Mouse (Mus musculus) myocyte (in vitro differentiated cells): ENCODE measurements at regions not wholly inside any gene's neighbourhood (a gene's known extent, or its start where the extent isn't known, plus 50 kb on each side); places are given as distances from the start of the nearest gene placed in this dataset.

Experiments used
- H3K27me3 ChIP-seq: one replicate; pipeline ENCODE4 v1.6.1; 2011; ENCODE audit not compliant: control insufficient read depth, insufficient read depth, insufficient read length
- H3K36me3 ChIP-seq: one replicate; pipeline ENCODE4 v1.6.1; 2011; ENCODE audit not compliant: control insufficient read depth, insufficient read depth
- H3K4me2 ChIP-seq: one replicate; pipeline ENCODE4 v1.6.1; 2011; ENCODE audit warnings: low read depth, control low read depth
- H3K4me3 ChIP-seq: one replicate; pipeline ENCODE4 v1.5.1; 2011; ENCODE audit warnings: mild to moderate bottlenecking, control low read depth, moderate library complexity
- H3K79me2 ChIP-seq: one replicate; pipeline ENCODE4 v1.6.1; 2011; ENCODE audit not compliant: control insufficient read depth, insufficient read depth
- H3ac ChIP-seq: one replicate; pipeline ENCODE4 v1.6.1; 2011; ENCODE audit not compliant: control insufficient read depth, insufficient read length
- CEBPB ChIP-seq: IDR thresholded peaks from 2 replicates; pipeline ENCODE4 v1.6.1; 2011; ENCODE audit warnings: mild to moderate bottlenecking, moderate library complexity; ENCODE audit not compliant: poor library complexity, insufficient read depth, severe bottlenecking
- E2F4 ChIP-seq: IDR thresholded peaks from one replicate; pipeline ENCODE4 v1.6.1; 2011; ENCODE audit warnings: mild to moderate bottlenecking, control low read depth, moderate library complexity; ENCODE audit not compliant: insufficient read depth
- MAX ChIP-seq: IDR thresholded peaks from one replicate; pipeline ENCODE4 v1.6.1; 2011; ENCODE audit warnings: low read depth, mild to moderate bottlenecking, control low read depth
- MYOD1 ChIP-seq, 3 experiments: IDR thresholded peaks; one replicate each; pipeline ENCODE4 v1.6.1; 2011; ENCODE audit warnings: control low read depth in 2 of 3, low read depth in 2 of 3, mild to moderate bottlenecking in 2 of 3, moderate library complexity in 1 of 3; ENCODE audit not compliant: insufficient read length in 2 of 3, control insufficient read depth in 1 of 3
- MYOG ChIP-seq, 3 experiments: IDR thresholded peaks; one replicate each; pipeline ENCODE4 v1.6.1; 2011; ENCODE audit warnings: control low read depth in 2 of 3, low read depth in 2 of 3, mild to moderate bottlenecking in 2 of 3; ENCODE audit not compliant: insufficient read length in 2 of 3, control insufficient read depth in 1 of 3, insufficient read depth in 1 of 3
- POLR2A ChIP-seq: IDR thresholded peaks from one replicate; pipeline ENCODE4 v1.6.1; 2011; ENCODE audit warnings: low read depth, mild to moderate bottlenecking, control low read depth, moderate library complexity; ENCODE audit not compliant: insufficient read length
- POLR2AphosphoS2 ChIP-seq: IDR thresholded peaks from one replicate; pipeline ENCODE4 v1.6.1; 2011; ENCODE audit warnings: low read depth, control low read depth; ENCODE audit not compliant: insufficient read length
- REST ChIP-seq: IDR thresholded peaks from one replicate; pipeline ENCODE4 v1.6.1; 2011; ENCODE audit warnings: mild to moderate bottlenecking, control low read depth, moderate library complexity; ENCODE audit not compliant: insufficient read depth, insufficient read length
- SRF ChIP-seq: IDR thresholded peaks from one replicate; pipeline ENCODE4 v1.6.1; 2011; ENCODE audit warnings: low read depth; ENCODE audit not compliant: control insufficient read depth, insufficient read length
- TCF12 ChIP-seq: IDR thresholded peaks from one replicate; pipeline ENCODE4 v1.6.1; 2011; ENCODE audit warnings: mild to moderate bottlenecking, control low read depth; ENCODE audit not compliant: poor library complexity, insufficient read depth, severe bottlenecking
- TCF3 ChIP-seq: IDR thresholded peaks from one replicate; pipeline ENCODE4 v1.6.1; 2011; ENCODE audit warnings: low read depth, control low read depth; ENCODE audit not compliant: insufficient read length
- USF1 ChIP-seq: IDR thresholded peaks from one replicate; pipeline ENCODE4 v1.6.1; 2011; ENCODE audit warnings: low read depth, mild to moderate bottlenecking, control low read depth, moderate library complexity

DNA sequence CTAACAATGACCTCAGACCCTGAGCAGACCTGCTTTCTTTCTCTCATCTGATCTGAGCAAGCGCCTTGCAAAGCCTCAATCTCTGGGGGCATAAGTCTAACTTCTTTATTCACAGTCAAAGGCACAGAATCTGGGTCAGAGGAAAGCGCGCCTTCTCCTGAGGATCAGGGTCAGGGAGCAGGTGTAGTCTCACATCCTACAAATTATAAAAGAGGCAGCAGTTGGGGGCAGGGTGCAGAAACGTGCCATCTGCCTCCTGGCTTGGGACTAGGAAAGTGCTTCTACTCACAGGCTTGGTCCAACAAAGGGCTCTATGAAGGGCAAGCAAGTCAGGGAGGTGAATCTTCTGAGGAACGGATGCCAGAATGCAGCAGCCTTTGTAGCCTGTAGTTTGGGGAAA is 194.3 kb upstream of the Nlrp1b start:
- no peak overlapping the region for H3K4me2 ChIP-seq
- H3K36me3 ChIP-seq: no peaks in the 10 kb centered on the region
- TF ChIP-seq POLR2A (no peak), MYOD1 (IDR thresholded peaks at IDR 0.05; ENCODE audit: control insufficient read depth in 1 of 3, insufficient read length in 2 of 3, low read depth in 2 of 3) (no peak), CEBPB (no peak), USF1 (no peak), E2F4 (no peak), MAX (no peak), POLR2AphosphoS2 (no peak), MYOG (IDR thresholded peaks at IDR 0.05; ENCODE audit: control insufficient read depth in 1 of 3, insufficient read depth in 1 of 3, insufficient read length in 2 of 3, low read depth in 2 of 3) (no peak)

DNA sequence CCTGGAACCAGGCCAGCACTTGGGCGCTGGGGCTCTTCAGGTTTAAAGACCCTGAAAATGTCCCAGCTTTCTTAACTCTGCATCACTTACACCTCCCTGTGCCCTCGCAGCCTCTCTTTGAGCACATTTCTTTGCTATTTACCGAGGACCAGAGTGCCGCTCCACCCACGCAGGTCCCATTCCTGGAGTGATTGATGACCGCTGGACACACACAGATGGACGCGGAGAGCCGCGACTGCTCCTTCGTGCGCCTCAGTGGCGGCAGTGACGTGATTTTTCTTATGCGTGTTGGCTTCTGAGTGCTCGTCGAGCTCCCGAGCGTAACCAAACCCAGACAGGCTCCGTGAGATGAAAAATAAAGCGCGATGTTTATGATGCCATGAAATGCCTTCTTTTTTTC is 199.2 kb upstream of the Nlrp1b start:
- Histone ChIP-seq H3K4me2 (no peak overlapping the region), H3K36me3 (no peaks in the 10 kb centered on the region), H3K27me3 (no peaks in the 10 kb centered on the region), H3K4me3 (no peak overlapping the region), H3K79me2 (no peaks in the 10 kb centered on the region), H3ac (no peak overlapping the region)
- TF ChIP-seq TCF3 (no peak), MAX (no peak), USF1 (no peak), SRF (no peak), TCF12 (no peak), E2F4 (no peak), REST (no peak), CEBPB (no peak), POLR2A (no peak), MYOD1 (IDR thresholded peaks at IDR 0.05; ENCODE audit: control insufficient read depth in 1 of 3, insufficient read length in 2 of 3, low read depth in 2 of 3) (no peak), POLR2AphosphoS2 (no peak), MYOG (IDR thresholded peaks at IDR 0.05; ENCODE audit: control insufficient read depth in 1 of 3, insufficient read depth in 1 of 3, insufficient read length in 2 of 3, low read depth in 2 of 3) (no peak)

More for the DNA sequence above, 194.3 kb upstream of the Nlrp1b start:
- Histone ChIP-seq H3K4me3 (no peak overlapping the region), H3ac (no peak overlapping the region), H3K27me3 (no peaks in the 10 kb centered on the region), H3K79me2 (no peaks in the 10 kb centered on the region)

DNA sequence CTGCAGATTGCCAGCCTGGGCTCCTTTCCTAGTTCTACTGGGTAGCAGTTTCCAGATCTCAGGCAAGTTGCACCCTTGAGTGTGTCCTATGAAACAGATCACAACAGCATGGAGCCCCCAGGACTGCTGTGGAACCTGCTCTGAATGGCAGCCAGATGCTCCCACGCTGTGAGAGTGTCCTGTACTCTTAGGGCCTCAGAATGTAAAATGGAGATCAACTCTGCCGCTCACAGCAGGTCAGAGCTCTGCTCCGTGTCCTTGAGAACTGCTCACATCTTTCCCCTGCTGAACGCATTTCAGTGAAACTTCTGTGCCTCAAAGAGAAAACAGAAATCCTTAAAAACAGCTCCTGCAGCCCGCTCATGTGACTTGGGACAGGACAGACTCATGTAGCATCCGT is 203.7 kb upstream of the Nlrp1b start:
- Histone ChIP-seq H3K36me3 (no peaks in the 10 kb centered on the region), H3K79me2 (no peaks in the 10 kb centered on the region), H3K4me2 (no peak overlapping the region), H3ac (no peak overlapping the region), H3K27me3 (no peaks in the 10 kb centered on the region), H3K4me3 (no peak overlapping the region)
- TF ChIP-seq SRF (no peak), REST (no peak), MAX (no peak), TCF12 (no peak), E2F4 (no peak), MYOD1 (IDR thresholded peaks at IDR 0.05; ENCODE audit: control insufficient read depth in 1 of 3, insufficient read length in 2 of 3, low read depth in 2 of 3) (no peak), TCF3 (no peak), POLR2A (no peak), CEBPB (no peak), USF1 (no peak), POLR2AphosphoS2 (no peak), MYOG (IDR thresholded peaks at IDR 0.05; ENCODE audit: control insufficient read depth in 1 of 3, insufficient read depth in 1 of 3, insufficient read length in 2 of 3, low read depth in 2 of 3) (no peak)

DNA sequence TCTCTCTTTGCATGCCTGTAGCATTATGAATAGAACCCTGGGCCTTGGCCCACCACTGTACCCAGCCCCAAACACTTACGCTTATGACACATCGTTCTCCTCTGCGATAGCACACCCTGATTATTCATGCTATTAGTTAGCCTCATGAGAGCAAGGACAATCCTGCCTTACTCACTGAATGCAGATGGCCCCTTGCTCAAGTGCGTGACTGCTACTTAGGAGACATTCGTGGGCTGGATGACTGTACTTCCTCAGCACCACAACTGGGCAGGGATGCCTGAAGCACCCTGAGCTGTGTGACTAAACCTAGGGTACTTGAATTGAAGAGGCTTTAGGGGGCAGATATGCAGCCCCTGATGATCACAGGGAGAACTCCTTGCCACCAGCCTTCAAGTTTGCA is 204.4 kb upstream of the Nlrp1b start:
- Histone ChIP-seq H3ac (no peak overlapping the region), H3K4me2 (no peak overlapping the region), H3K36me3 (no peaks in the 10 kb centered on the region), H3K4me3 (no peak overlapping the region), H3K79me2 (no peaks in the 10 kb centered on the region), H3K27me3 (no peaks in the 10 kb centered on the region)
- TF ChIP-seq USF1 (no peak), MAX (no peak), REST (no peak), MYOD1 (IDR thresholded peaks at IDR 0.05; ENCODE audit: control insufficient read depth in 1 of 3, insufficient read length in 2 of 3, low read depth in 2 of 3) (no peak), POLR2A (no peak), SRF (no peak), POLR2AphosphoS2 (no peak), E2F4 (no peak), CEBPB (no peak), TCF3 (no peak)

DNA sequence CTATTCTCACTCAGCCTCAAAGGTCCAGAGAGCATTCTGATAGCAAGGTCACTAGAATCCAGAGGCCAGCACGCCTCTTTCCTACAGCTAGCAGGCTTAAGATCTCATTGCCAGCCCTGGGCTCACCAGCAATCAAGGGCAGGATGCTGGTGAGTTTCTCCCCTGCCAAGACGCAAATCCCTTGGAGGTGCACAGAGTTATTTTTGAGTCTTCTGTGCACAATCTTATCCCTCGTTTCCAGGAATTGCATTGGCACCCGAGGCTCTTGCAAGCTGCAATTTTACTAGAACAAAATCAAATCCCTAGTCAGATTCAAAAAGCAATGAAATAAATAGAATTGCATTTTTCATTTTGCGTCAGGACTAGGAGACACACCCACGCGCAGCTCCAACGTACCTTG is 205.2 kb upstream of the Nlrp1b start:
- no peaks in the 10 kb centered on the region for H3K36me3 ChIP-seq
- no peak overlapping the region for H3K4me2 ChIP-seq
- H3K4me3 ChIP-seq: no peak overlapping the region
- H3K79me2 ChIP-seq: no peaks in the 10 kb centered on the region
- no peak overlapping the region for H3ac ChIP-seq
- H3K27me3 ChIP-seq: no peaks in the 10 kb centered on the region
- TF ChIP-seq E2F4 (no peak), SRF (no peak), REST (no peak), CEBPB (no peak), TCF3 (no peak), MYOD1 (IDR thresholded peaks at IDR 0.05; ENCODE audit: control insufficient read depth in 1 of 3, insufficient read length in 2 of 3, low read depth in 2 of 3) (no peak), MAX (no peak), USF1 (no peak), TCF12 (no peak), POLR2AphosphoS2 (no peak), MYOG (IDR thresholded peaks at IDR 0.05; ENCODE audit: control insufficient read depth in 1 of 3, insufficient read depth in 1 of 3, insufficient read length in 2 of 3, low read depth in 2 of 3) (no peak), POLR2A (no peak)
